ENCODE assay signal across 23 mouse cellular contexts in the genomic region with DNA sequence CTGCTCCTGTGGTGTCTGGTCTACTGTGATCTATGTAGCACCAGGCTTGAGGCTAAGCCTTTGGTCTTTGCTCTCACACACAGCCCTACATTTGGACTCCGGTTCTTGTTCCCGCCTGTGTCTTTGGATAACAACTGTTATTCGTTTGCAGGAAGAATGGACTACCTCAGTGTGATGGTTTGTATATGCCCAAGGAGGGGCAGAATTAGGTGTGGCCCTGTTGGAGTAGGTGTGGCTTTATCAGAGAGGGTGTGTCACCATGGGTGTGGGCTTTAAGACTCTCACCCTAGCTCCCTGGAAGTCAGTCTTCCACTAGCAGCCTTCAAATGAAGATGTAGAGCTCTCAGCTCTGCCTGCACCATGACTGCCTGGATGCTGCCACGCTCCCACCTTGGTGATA. TPM values are rescaled to one million over a fixed set of nuclear protein-coding genes. Genes with fewer than 3 reads are reported as not detected.
DNase-seq lines count a peak whose midpoint lies in the region; ATAC-seq and TF ChIP-seq lines count a peak whose summit lies in the region.
"Had no signal": no experiment of that assay in that cellular context is flagged by ENCODE, and none has a peak within 500 bp of the region (broad histone marks: within the 10 kb centered on the region; RNA-seq: fewer than 3 reads in every experiment).

No protein-coding gene starts in this region.

- H3K9ac ChIP-seq in liver, embryonic 11.5 days (ENCODE audit: low read depth, low read length) = no peak overlapping the region
- H3K9ac ChIP-seq in liver, postnatal 0 days (replicated peaks) = no peak overlapping the region
- H3K9ac ChIP-seq: forebrain, embryonic 15.5 days; heart, embryonic 13.5 days; hindbrain, embryonic 12.5 days; hindbrain, embryonic 15.5 days had no signal

- DNase-seq in liver, embryonic 11.5 days (ENCODE audit: low spot score) = no peak
- no peak for DNase-seq in liver, postnatal 0 days
- peak; percentile 23 for DNase-seq in ES-CJ7 (ENCODE audit: low read depth, low spot score)
- no peak for DNase-seq in right cerebral cortex, postnatal 4 days
- no peak for DNase-seq in cerebellum, postnatal 25 days
- DNase-seq: adrenal gland, adult 8-10 months; adrenal gland, postnatal 25 days; cerebellum, adult 11-12 months; cerebellum, adult 8-10 months; gastrocnemius, postnatal 25 days; heart, adult 2 months had no signal

- peaks cover 3% of the 10 kb centered on the region for H3K36me3 ChIP-seq in liver, embryonic 11.5 days (ENCODE audit: control insufficient read depth, insufficient read depth, low read length)
- peaks cover 8% of the 10 kb centered on the region for H3K36me3 ChIP-seq in liver, postnatal 0 days (replicated peaks; ENCODE audit: insufficient read depth, low read length)

- no peaks in the 10 kb centered on the region for H3K4me1 ChIP-seq in liver, embryonic 11.5 days (replicated peaks; ENCODE audit: control insufficient read depth, insufficient read depth, low read length)
- H3K4me1 ChIP-seq in liver, postnatal 0 days (ENCODE audit: insufficient read depth) = no peaks in the 10 kb centered on the region
- H3K4me1 ChIP-seq: forebrain, embryonic 15.5 days; heart, embryonic 10.5 days; heart, embryonic 13.5 days; hindbrain, embryonic 12.5 days; hindbrain, embryonic 15.5 days had no signal

- 88% methylated on average over 4 of the region's 4 CpGs for WGBS in liver, embryonic 11.5 days
- WGBS in liver, postnatal 0 days (ENCODE audit: insufficient replicate concordance) = 88% methylated on average over 4 of the region's 4 CpGs

- no peak for TF ChIP-seq EP300 in liver, postnatal 0 days (IDR thresholded peaks at IDR 0.05; ENCODE audit: low read depth)

- no peak for TF ChIP-seq CTCF in liver, postnatal 0 days (IDR thresholded peaks at IDR 0.05; ENCODE audit: low read depth)

- no peak overlapping the region for H3K4me2 ChIP-seq in liver, embryonic 11.5 days
- no peak overlapping the region for H3K4me2 ChIP-seq in liver, postnatal 0 days (ENCODE audit: low read depth, low read length)
- H3K4me2 ChIP-seq: forebrain, embryonic 15.5 days; heart, embryonic 13.5 days; hindbrain, embryonic 12.5 days; hindbrain, embryonic 15.5 days had no signal

- peak; percentile 32; the same call in 1 of the 2 replicates for ATAC-seq in liver, embryonic 11.5 days (replicated peaks; ENCODE audit: low FRiP score)
- no peak for ATAC-seq in liver, postnatal 0 days
- 0 out of 2 replicates have a peak, but pooled peaks have one; percentile 47 for ATAC-seq in erythroid progenitor cell, adult 5-6 weeks (replicated peaks; ENCODE audit: low FRiP score, poor library complexity, severe bottlenecking)
- ATAC-seq: activated CD4-positive, CD25-positive, alpha-beta regulatory T cell, adult 4 months; CD4-positive, CD25-positive, alpha-beta regulatory T cell, adult 4 months; forebrain, embryonic 15.5 days had no signal

- no peak overlapping the region for H3K4me3 ChIP-seq in liver, embryonic 11.5 days (ENCODE audit: low read depth, low read length)
- H3K4me3 ChIP-seq in liver, postnatal 0 days (ENCODE audit: low read depth, low read length) = no peak overlapping the region
- H3K4me3 ChIP-seq: forebrain, embryonic 15.5 days; heart, adult 2 months; heart, embryonic 10.5 days; heart, embryonic 13.5 days; hindbrain, embryonic 12.5 days; hindbrain, embryonic 15.5 days had no signal

- no peak overlapping the region for H3K27ac ChIP-seq in liver, embryonic 11.5 days (ENCODE audit: low read depth, low read length)
- H3K27ac ChIP-seq in liver, postnatal 0 days (ENCODE audit: low read depth) = no peak overlapping the region
- H3K27ac ChIP-seq: forebrain, embryonic 15.5 days; heart, adult 2 months; heart, embryonic 10.5 days; heart, embryonic 13.5 days; hindbrain, embryonic 12.5 days; hindbrain, embryonic 15.5 days had no signal

- no peaks in the 10 kb centered on the region for H3K27me3 ChIP-seq in liver, embryonic 11.5 days (replicated peaks; ENCODE audit: control insufficient read depth, insufficient read depth, low read length)
- no peaks in the 10 kb centered on the region for H3K27me3 ChIP-seq in liver, postnatal 0 days (ENCODE audit: insufficient read depth, low read length)
- H3K27me3 ChIP-seq: forebrain, embryonic 15.5 days; heart, embryonic 13.5 days; hindbrain, embryonic 12.5 days; hindbrain, embryonic 15.5 days had no signal

- H3K9me3 ChIP-seq in liver, embryonic 11.5 days (ENCODE audit: control insufficient read depth, low read length) = no peaks in the 10 kb centered on the region
- H3K9me3 ChIP-seq in liver, postnatal 0 days (ENCODE audit: low read length) = no peaks in the 10 kb centered on the region
- H3K9me3 ChIP-seq: forebrain, embryonic 15.5 days; heart, embryonic 10.5 days; heart, embryonic 13.5 days; hindbrain, embryonic 12.5 days; hindbrain, embryonic 15.5 days had no signal

RNA-seq across cellular contexts. Expression of a gene that starts 19.1 kb away (rescaled TPM):
- 98.0 and 107 TPM in 2 replicates for polyA plus RNA-seq in liver, embryonic 11.5 days (2014; fragmentation: Nextera tagmentation; extraction: Ambion mirVana)
- polyA plus RNA-seq in liver, postnatal 0 days (2015; fragmentation: Nextera tagmentation; extraction: Ambion mirVana) = 27.1 and 29.0 TPM in 2 replicates
- total RNA-seq in erythroid progenitor cell, adult 5-6 weeks (2015; ENCODE audit: low replicate concordance) = 35.0 and 43.6 TPM in 2 replicates
- total RNA-seq in erythroid progenitor cell, adult 5-6 weeks (2017; ENCODE audit: low replicate concordance) = 7.3 and 13.7 TPM in 2 replicates

RNA-seq across cellular contexts. Expression of a gene that starts 20.4 kb away (rescaled TPM):
- polyA plus RNA-seq in liver, embryonic 11.5 days (2014; fragmentation: Nextera tagmentation; extraction: Ambion mirVana) = not detected in 2 replicates
- not detected in 2 replicates for polyA plus RNA-seq in liver, postnatal 0 days (2015; fragmentation: Nextera tagmentation; extraction: Ambion mirVana)
- not detected in 2 replicates for total RNA-seq in erythroid progenitor cell, adult 5-6 weeks (2015; ENCODE audit: low replicate concordance)
- not detected in 2 replicates for total RNA-seq in erythroid progenitor cell, adult 5-6 weeks (2017; ENCODE audit: low replicate concordance)
- total RNA-seq: adrenal gland, adult 8-10 months; adrenal gland, postnatal 25 days; gastrocnemius, adult 8-10 months; gastrocnemius, postnatal 25 days; heart, adult 2 months; heart, postnatal 25 days; hematopoietic stem cell, adult 5-6 weeks had no signal
- polyA plus RNA-seq: activated CD4-positive, CD25-positive, alpha-beta regulatory T cell, adult 4 months; C2C12; heart, adult 2 months; hindbrain, embryonic 12.5 days had no signal
